Mouse (Mus musculus) fat pad, adult 2 months (tissue): ENCODE measurements around the gene Timm50.
A peak's percentile ranks its signal among the peaks of the same experiment; 100 is the strongest.

Experiments used
- DNase-seq: peaks from one replicate; pipeline ENCODE4 v3.0.0-alpha.2; 2011; ENCODE audit warnings: low read depth, low spot score; ENCODE audit errors: extremely low read depth

The Timm50 gene

GRCm38 (mm10) chr7:28311926-28312543 is at the start of gene Timm50:
Gene Timm50 (minus strand): TSS chr7:28312072.
- peak; percentile 59 for DNase-seq

- no peak for DNase-seq
Observed at GRCm38 (mm10) chr7:28360291-28360690, 48.4 kb upstream of the Timm50 start.

GRCm38 (mm10) chr7:28359854-28360253 is 48.0 kb upstream of the Timm50 start:
- DNase-seq, result no peak

GRCm38 (mm10) chr7:28358431-28358830 is 46.6 kb upstream of the Timm50 start:
- no peak for DNase-seq

- no peak for DNase-seq
Observed at GRCm38 (mm10) chr7:28357984-28358383, 46.1 kb upstream of the Timm50 start.

GRCm38 (mm10) chr7:28356981-28357380 is 45.1 kb upstream of the Timm50 start:
- no peak for DNase-seq

GRCm38 (mm10) chr7:28355221-28355620 is 43.3 kb upstream of the Timm50 start:
- DNase-seq, result no peak

GRCm38 (mm10) chr7:28354596-28354995 is 42.7 kb upstream of the Timm50 start:
- DNase-seq, result no peak

GRCm38 (mm10) chr7:28354113-28354581 is 42.3 kb upstream of the Timm50 start:
- DNase-seq, result no peak

GRCm38 (mm10) chr7:28353267-28353666 is 41.4 kb upstream of the Timm50 start:
- no peak for DNase-seq

GRCm38 (mm10) chr7:28351676-28352191 is 39.9 kb upstream of the Timm50 start:
- DNase-seq, result no peak

- DNase-seq, result no peak
Observed at GRCm38 (mm10) chr7:28350155-28350883, 38.4 kb upstream of the Timm50 start, which contains the start of gene Rps16. Gene Rps16 (plus strand): TSS chr7:28350652.

- no peak for DNase-seq
Observed at GRCm38 (mm10) chr7:28348601-28349000, 36.7 kb upstream of the Timm50 start.

- DNase-seq, result no peak
Observed at GRCm38 (mm10) chr7:28347746-28348145, 35.9 kb upstream of the Timm50 start.

- DNase-seq, result no peak
Observed at GRCm38 (mm10) chr7:28344637-28345036, 32.8 kb upstream of the Timm50 start.

GRCm38 (mm10) chr7:28341381-28341780 is 29.5 kb upstream of the Timm50 start:
- no peak for DNase-seq

- no peak for DNase-seq
Observed at GRCm38 (mm10) chr7:28339213-28339917, 27.5 kb upstream of the Timm50 start.

- DNase-seq, result peak; percentile 78
Observed at GRCm38 (mm10) chr7:28338108-28338998, 26.5 kb upstream of the Timm50 start, which contains the start of gene Supt5. Gene Supt5 (minus strand): TSS chr7:28338746.

GRCm38 (mm10) chr7:28335471-28335870 is 23.6 kb upstream of the Timm50 start:
- DNase-seq, result no peak

- DNase-seq, result no peak
Observed at GRCm38 (mm10) chr7:28334534-28334933, 22.7 kb upstream of the Timm50 start.
